Mouse (Mus musculus) lung, adult 2 months (tissue): ENCODE measurements at regions not wholly inside any gene's neighbourhood (a gene's known extent, or its start where the extent isn't known, plus 50 kb on each side); places are given as distances from the start of the nearest gene placed in this dataset.
"Not testable (repeated sequence)": the region's sequence is repeated elsewhere in the genome, so short reads cannot be mapped to it uniquely, and the experiment has no call there.

Experiments used
- DNase-seq: peaks from one replicate; pipeline ENCODE4 v3.0.0; 2022
- H3K4me1 ChIP-seq: fragments of 200-500 bp; 2 replicates; pipeline ENCODE4 v1.6.1; 2011; ENCODE audit warnings: low read length; ENCODE audit not compliant: control insufficient read depth, insufficient read depth
- H3K4me3 ChIP-seq: fragments of 200-500 bp; replicated peaks from 2 replicates; pipeline ENCODE3; 2011; ENCODE audit warnings: low read depth, mild to moderate bottlenecking, control low read depth, low read length; ENCODE audit errors: extremely low read depth
- CTCF ChIP-seq: fragments of 200-500 bp; IDR thresholded peaks from 2 replicates; pipeline ENCODE4 v1.5.1; 2011; ENCODE audit warnings: mild to moderate bottlenecking, low read length, control low read depth; ENCODE audit not compliant: insufficient read depth
- POLR2A ChIP-seq: fragments of 200-500 bp; IDR thresholded peaks from 2 replicates; pipeline ENCODE4 v1.6.1; 2011; ENCODE audit warnings: low read depth, mild to moderate bottlenecking, control low read depth, low read length, borderline replicate concordance; ENCODE audit errors: extremely low read depth
- WGBS: fragments of 180-500 bp; shearing (Covaris S2); methylation state at CpG from one replicate; pipeline ENCODE4 v1.1.7; 2018; 5-methylcytosine and 5-hydroxymethylcytosine counted together

DNA sequence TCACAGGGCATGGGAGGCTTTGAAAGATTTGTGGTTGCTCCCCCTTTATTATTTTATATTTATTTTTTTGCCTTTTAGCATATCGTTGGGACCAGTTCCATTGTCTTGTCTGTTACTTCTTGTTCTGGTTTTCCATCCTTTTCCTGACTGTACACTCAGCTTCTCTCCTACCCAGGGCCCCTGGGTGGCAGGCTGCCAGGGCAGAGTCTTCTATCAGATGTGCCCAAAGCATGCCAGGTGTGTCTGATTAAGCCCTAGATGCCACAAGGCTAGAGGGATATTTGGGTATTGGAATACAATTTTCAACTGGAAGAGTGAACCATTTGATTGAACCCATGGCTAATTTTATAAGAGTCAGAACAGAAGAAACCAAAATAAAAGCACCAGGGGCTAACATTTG, 236.2 kb downstream of the Bcl11a start:
- DNase-seq, result no peak
- Histone ChIP-seq H3K4me3 (no peak overlapping the region), H3K4me1 (no peaks in the 10 kb centered on the region)
- TF ChIP-seq POLR2A, result no peak
- 75% methylated on average over 1 of the region's 1 CpGs for whole genome bisulfite sequencing

- Histone ChIP-seq H3K4me3 (no peak overlapping the region), H3K4me1 (no peaks in the 10 kb centered on the region)
- 78% methylated on average over 3 of the region's 3 CpGs for WGBS
- no peak for DNase-seq
- no peak for TF ChIP-seq CTCF
- TF ChIP-seq POLR2A, result no peak
Observed at GRCm38 (mm10) chr11:24315582-24315981, 237.7 kb downstream of the Bcl11a start.

DNA sequence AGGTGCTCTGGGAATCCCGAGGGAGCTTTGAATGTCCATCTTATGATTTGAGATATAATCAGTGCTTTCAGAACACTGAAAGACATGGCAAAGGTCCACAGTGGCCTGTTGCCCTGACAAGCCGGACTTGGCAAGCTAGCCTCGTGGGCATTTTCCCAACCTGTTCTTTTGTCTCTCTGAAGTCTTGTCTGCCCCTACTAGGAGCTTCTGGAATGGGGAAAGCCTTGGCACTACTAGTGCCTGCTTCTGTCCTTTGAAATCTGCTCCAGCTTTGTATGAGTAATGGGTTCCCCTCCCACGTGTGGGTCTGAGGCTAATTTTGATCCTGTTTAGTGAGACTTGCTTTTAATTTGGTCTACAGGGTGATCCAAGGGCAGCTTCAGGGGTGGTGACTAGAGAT, 238.3 kb downstream of the Bcl11a start:
- no peaks in the 10 kb centered on the region for H3K4me1 ChIP-seq
- WGBS, result 65% methylated on average over 4 of the region's 4 CpGs
- no peak for DNase-seq
- no peak overlapping the region for H3K4me3 ChIP-seq
- TF ChIP-seq CTCF, result no peak
- TF ChIP-seq POLR2A, result no peak

GRCm38 (mm10) chr11:24317989-24318735, 240.3 kb downstream of the Bcl11a start:
- WGBS, result 65% methylated on average over 2 of the region's 2 CpGs
- TF ChIP-seq POLR2A, result no peak
- no peak for TF ChIP-seq CTCF
- no peak overlapping the region for H3K4me3 ChIP-seq
- no peak for DNase-seq
- H3K4me1 ChIP-seq, result no peaks in the 10 kb centered on the region

DNA sequence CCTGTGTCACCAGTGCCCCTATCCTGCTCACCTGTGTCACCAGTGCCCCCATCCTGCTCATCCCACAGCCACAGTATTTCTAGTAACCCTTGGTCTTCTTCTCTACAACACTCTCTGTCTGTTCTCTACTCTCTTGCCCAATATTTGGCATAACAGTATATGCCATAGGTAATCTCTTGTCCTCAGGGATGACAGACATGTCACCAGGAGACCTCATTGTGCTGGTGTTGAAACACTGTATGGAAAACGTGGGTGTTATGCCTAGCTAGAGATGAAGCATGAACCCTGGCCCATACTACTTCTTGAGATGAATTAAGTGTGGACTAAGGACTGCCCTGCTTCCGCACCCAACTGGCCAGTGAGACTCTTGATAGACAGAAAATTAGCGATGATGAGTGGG, 241.4 kb downstream of the Bcl11a start:
- H3K4me3 ChIP-seq, result no peak overlapping the region
- 81% methylated on average over 3 of the region's 3 CpGs for WGBS
- TF ChIP-seq POLR2A (no peak), CTCF (no peak)
- no peaks in the 10 kb centered on the region for H3K4me1 ChIP-seq
- no peak for DNase-seq

DNA sequence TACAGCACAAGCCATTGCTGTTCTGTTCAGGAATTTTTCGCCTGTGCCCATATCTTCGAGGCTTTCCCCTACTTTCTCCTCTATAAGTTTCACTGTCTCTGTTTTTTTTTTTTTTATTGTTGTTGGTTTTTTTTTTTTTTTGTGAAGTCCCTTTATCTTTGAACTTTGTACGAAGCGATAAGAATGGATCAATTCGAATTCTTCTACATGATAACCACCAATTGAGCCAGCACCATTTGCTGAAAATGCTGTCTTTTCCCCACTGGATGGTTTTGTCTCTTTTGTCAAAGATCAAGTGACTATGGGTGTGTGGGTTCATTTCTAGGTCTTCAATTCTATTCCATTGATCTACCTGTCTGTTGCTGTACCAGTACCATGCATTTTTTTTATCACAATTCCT, 244.6 kb downstream of the Bcl11a start:
- H3K4me1 ChIP-seq, H3K4me3 ChIP-seq, DNase-seq: not testable (repeated sequence)
- WGBS, result 88% methylated on average over 5 of the region's 5 CpGs

GRCm38 (mm10) chr11:24328481-24328880, 250.6 kb downstream of the Bcl11a start:
- Histone ChIP-seq H3K4me3 (no peak overlapping the region), H3K4me1 (no peaks in the 10 kb centered on the region)
- TF ChIP-seq POLR2A (no peak), CTCF (no peak)
- DNase-seq, result no peak
- 40% methylated on average over 4 of the region's 4 CpGs for WGBS

- TF ChIP-seq CTCF (no peak), POLR2A (no peak)
- 84% methylated on average over 10 of the region's 10 CpGs for WGBS
- Histone ChIP-seq H3K4me1 (no peaks in the 10 kb centered on the region), H3K4me3 (no peak overlapping the region)
- no peak for DNase-seq
Observed at GRCm38 (mm10) chr11:24330366-24331124, 252.7 kb downstream of the Bcl11a start.

GRCm38 (mm10) chr11:24332241-24332640, 254.4 kb downstream of the Bcl11a start:
- 83% methylated on average over 3 of the region's 3 CpGs for WGBS
- DNase-seq, result no peak
- no peaks in the 10 kb centered on the region for H3K4me1 ChIP-seq
- no peak overlapping the region for H3K4me3 ChIP-seq
- TF ChIP-seq CTCF (no peak), POLR2A (no peak)

GRCm38 (mm10) chr11:24333111-24333510, 255.3 kb downstream of the Bcl11a start:
- H3K4me3 ChIP-seq, result no peak overlapping the region
- TF ChIP-seq POLR2A, result no peak
- no peak for TF ChIP-seq CTCF
- H3K4me1 ChIP-seq, result no peaks in the 10 kb centered on the region
- 82% methylated on average over 6 of the region's 6 CpGs for WGBS
- no peak for DNase-seq
